Mouse (Mus musculus) liver, embryonic 14.5 days (tissue): ENCODE measurements around the gene Adra1b. TPM values are rescaled to one million over a fixed set of nuclear protein-coding genes. Genes with fewer than 3 reads are reported as not detected.

Source experiments
- ATAC-seq: fragments of 200-750 bp; cut with Nextera tagmentation; 2 replicates; pipeline ENCODE4 v1.8.0; 2017; ENCODE audit warnings: moderate number of reproducible peaks, mild to moderate bottlenecking, moderate library complexity; ENCODE audit not compliant: insufficient read depth
- DNase-seq, 3 experiments: peaks; one replicate each; pipeline ENCODE4 v3.0.0-alpha.2; 2012 to 2013; ENCODE audit warnings: low read depth in 3 of 3, low spot score in 3 of 3
- H3K27ac ChIP-seq: fragments of 300-500 bp; sonication (generic); 2 replicates; pipeline ENCODE4 v1.5.1; 2014; ENCODE audit warnings: moderate library complexity, mild to moderate bottlenecking, control low read depth, inconsistent platforms
- H3K27me3 ChIP-seq: fragments of 300-500 bp; sonication (generic); 2 replicates; pipeline ENCODE4 v1.6.1; 2014; ENCODE audit warnings: mild to moderate bottlenecking, low read length, moderate library complexity; ENCODE audit not compliant: control insufficient read depth, insufficient read depth
- H3K36me3 ChIP-seq: fragments of 300-500 bp; sonication (generic); replicated peaks from 2 replicates; pipeline ENCODE4 v1.6.1; 2014; ENCODE audit warnings: low read depth; ENCODE audit not compliant: control insufficient read depth, insufficient read depth
- H3K4me1 ChIP-seq, 2 experiments: fragments of 200-500 bp in 1 of 2; fragments of 300-500 bp in 1 of 2; sonication (generic) in 1 of 2; replicated peaks; 2 replicates each; pipeline ENCODE4 v1.6.1; 2012 to 2014; ENCODE audit warnings: antibody characterized with exemption in 1 of 2, inconsistent platforms in 1 of 2, low read length in 1 of 2; ENCODE audit not compliant: control insufficient read depth in 2 of 2, insufficient read depth in 2 of 2
- H3K4me2 ChIP-seq: fragments of 300-500 bp; sonication (generic); 2 replicates; pipeline ENCODE4 v1.6.1; 2014; ENCODE audit warnings: low read depth, mild to moderate bottlenecking, control low read depth, moderate library complexity
- H3K4me3 ChIP-seq, 2 experiments: fragments of 200-500 bp in 1 of 2; fragments of 300-500 bp in 1 of 2; sonication (generic) in 1 of 2; 2 replicates each; pipeline ENCODE4 v1.5.1; 2012 to 2014; ENCODE audit warnings: low read depth in 2 of 2, low read length in 2 of 2, mild to moderate bottlenecking in 2 of 2, control low read depth in 1 of 2, inconsistent platforms in 1 of 2, moderate library complexity in 1 of 2; ENCODE audit not compliant: insufficient read depth in 1 of 2
- H3K9ac ChIP-seq: fragments of 300-500 bp; sonication (generic); replicated peaks from 2 replicates; pipeline ENCODE4 v1.6.1; 2014; ENCODE audit warnings: mild to moderate bottlenecking, control low read depth, moderate library complexity
- H3K9me3 ChIP-seq: fragments of 300-500 bp; sonication (generic); 2 replicates; pipeline ENCODE4 v1.6.1; 2016; ENCODE audit warnings: low read length, mixed read lengths; ENCODE audit not compliant: control insufficient read depth
- CTCF ChIP-seq: IDR thresholded peaks from 2 replicates; pipeline ENCODE4 v1.5.1; 2016; ENCODE audit warnings: antibody characterized with exemption, low read depth, control low read depth
- EP300 ChIP-seq: IDR thresholded peaks from 2 replicates; pipeline ENCODE4 v1.6.1; 2016; ENCODE audit warnings: antibody characterized with exemption, low read depth
- WGBS: fragments of 180-500 bp; shearing (Covaris S2); extraction: QIAGEN DNeasy Blood & Tissue Kit; methylation state at CpG from one replicate; pipeline ENCODE4 v1.1.7; 2014; ENCODE audit not compliant: insufficient replicate concordance; 5-methylcytosine and 5-hydroxymethylcytosine counted together
- polyA plus RNA-seq, 2 experiments: library from polyadenylated mRNA; depleted of rRNA in 1 of 2; stranded (reverse) in 1 of 2; unstranded in 1 of 2; fragments of >200 nt; fragmentation: Nextera tagmentation in 1 of 2; extraction: Ambion mirVana in 1 of 2; gene quantifications; 2 replicates each; pipeline versions ENCODE4 v1.2.1 to v1.2.3; 2012 to 2014

The Adra1b gene
- polyA plus RNA-seq, 2 experiments: 1.7 to 8.3 TPM

GRCm38 (mm10) chr11:43919492-43920055 lies 18.6 kb upstream of the Adra1b start:
- Histone ChIP-seq H3K9ac (no peak overlapping the region), H3K4me2 (no peak overlapping the region), H3K4me3 (no peak overlapping the region), H3K36me3 (no peaks in the 10 kb centered on the region), H3K27ac (no peak overlapping the region), H3K4me1 (peaks cover 0 to under 1% of the 10 kb centered on the region in 2 experiments; a peak in 1 of 4 replicates), H3K9me3 (no peaks in the 10 kb centered on the region), H3K27me3 (no peaks in the 10 kb centered on the region)
- ATAC-seq (no peak), DNase-seq (no peak)
- WGBS: 56% methylated on average over 7 of the region's 7 CpGs
- no peak for TF ChIP-seq EP300

- no peak overlapping the region for H3K27ac ChIP-seq
- ATAC-seq (no peak), DNase-seq (no peak)
- H3K36me3 ChIP-seq: no peaks in the 10 kb centered on the region
- no peak overlapping the region for H3K4me3 ChIP-seq
- H3K4me1 ChIP-seq: peaks cover 0 to 3% of the 10 kb centered on the region in 2 experiments; a peak in 1 of 4 replicates
- no peak overlapping the region for H3K9ac ChIP-seq
- H3K9me3 ChIP-seq: no peaks in the 10 kb centered on the region
- TF ChIP-seq EP300: no peak
- TF ChIP-seq CTCF: no peak
- no peak overlapping the region for H3K4me2 ChIP-seq
- 48% methylated on average over 12 of the region's 12 CpGs for WGBS
- H3K27me3 ChIP-seq: no peaks in the 10 kb centered on the region
Observed at GRCm38 (mm10) chr11:43914552-43915447, 13.8 kb upstream of the Adra1b start.

GRCm38 (mm10) chr11:43912136-43912888 lies 11.3 kb upstream of the Adra1b start:
- TF ChIP-seq EP300: no peak
- TF ChIP-seq CTCF: no peak
- WGBS: 61% methylated on average over 16 of the region's 16 CpGs
- H3K4me1 ChIP-seq: peaks cover 0 to 3% of the 10 kb centered on the region in 2 experiments; a peak in 1 of 4 replicates
- H3K27me3 ChIP-seq: no peaks in the 10 kb centered on the region
- H3K4me3 ChIP-seq: no peak overlapping the region
- no peak overlapping the region for H3K4me2 ChIP-seq
- no peak overlapping the region for H3K27ac ChIP-seq
- no peak for ATAC-seq
- H3K9ac ChIP-seq: no peak overlapping the region
- no peaks in the 10 kb centered on the region for H3K36me3 ChIP-seq
- H3K9me3 ChIP-seq: no peaks in the 10 kb centered on the region
- DNase-seq: no peak

- no peak overlapping the region for H3K4me3 ChIP-seq
- DNase-seq (no peak), ATAC-seq (no peak)
- peaks cover 0 to 3% of the 10 kb centered on the region in 2 experiments; a peak in 1 of 4 replicates for H3K4me1 ChIP-seq
- H3K36me3 ChIP-seq: no peaks in the 10 kb centered on the region
- TF ChIP-seq CTCF (no peak), EP300 (no peak)
- no peaks in the 10 kb centered on the region for H3K9me3 ChIP-seq
- WGBS: 71% methylated on average over 6 of the region's 6 CpGs
- H3K27ac ChIP-seq: no peak overlapping the region
- no peak overlapping the region for H3K4me2 ChIP-seq
- H3K9ac ChIP-seq: no peak overlapping the region
- no peaks in the 10 kb centered on the region for H3K27me3 ChIP-seq
Observed at GRCm38 (mm10) chr11:43911646-43912045, 10.6 kb upstream of the Adra1b start.

GRCm38 (mm10) chr11:43903351-43903750 lies 2.3 kb upstream of the Adra1b start:
- Histone ChIP-seq H3K36me3 (no peaks in the 10 kb centered on the region), H3K4me3 (no peak overlapping the region), H3K27ac (no peak overlapping the region), H3K27me3 (no peaks in the 10 kb centered on the region), H3K4me2 (no peak overlapping the region), H3K4me1 (0 out of 4 replicates have a peak, but pooled peaks cover 0 to 2% of the 10 kb centered on the region in 2 experiments), H3K9ac (no peak overlapping the region), H3K9me3 (no peaks in the 10 kb centered on the region)
- WGBS: 55% methylated on average over 10 of the region's 10 CpGs
- ATAC-seq: no peak
- TF ChIP-seq CTCF (no peak), EP300 (no peak)
- no peak for DNase-seq
